Mouse (Mus musculus) MEL (cell line): ENCODE measurements around the gene Tnfrsf25. TPM values are rescaled to one million over a fixed set of nuclear protein-coding genes. Genes with fewer than 3 reads are reported as not detected.

Source experiments
- DNase-seq: peaks from one replicate; pipeline ENCODE4 v3.0.0; 2011; ENCODE audit warnings: low read depth, low spot score
- H3K27ac ChIP-seq: 2 replicates; pipeline ENCODE4 v1.5.1; 2012; ENCODE audit warnings: low read depth, mild to moderate bottlenecking, control low read depth, low read length, moderate library complexity; ENCODE audit not compliant: control insufficient read depth
- H3K27me3 ChIP-seq, 2 experiments: fragments of 150-350 bp in 1 of 2; sonication (generic) in 1 of 2; 2 replicates each; pipeline ENCODE4 v1.6.1; 2012; ENCODE audit warnings: low read length in 2 of 2, mild to moderate bottlenecking in 2 of 2, improper control_type of control experiment in 1 of 2, moderate library complexity in 1 of 2; ENCODE audit not compliant: insufficient read depth in 2 of 2, control insufficient read depth in 1 of 2
- H3K36me3 ChIP-seq, 2 experiments: 2 replicates each; pipeline ENCODE4 v1.6.1; 2012 to 2014; ENCODE audit warnings: low read length in 2 of 2, improper control_type of control experiment in 1 of 2, inconsistent platforms in 1 of 2, mild to moderate bottlenecking in 1 of 2; ENCODE audit not compliant: insufficient read depth in 2 of 2, control insufficient read depth in 1 of 2
- H3K4me1 ChIP-seq, 2 experiments: fragments of 150-350 bp in 1 of 2; sonication (generic) in 1 of 2; 2 replicates each; pipeline ENCODE4 v1.6.1; 2012; ENCODE audit warnings: low read length in 2 of 2, improper control_type of control experiment in 1 of 2, mild to moderate bottlenecking in 1 of 2; ENCODE audit not compliant: insufficient read depth in 2 of 2, control insufficient read depth in 1 of 2
- H3K4me3 ChIP-seq, 2 experiments: fragments of 150-350 bp in 1 of 2; sonication (generic) in 1 of 2; 2 replicates each; pipeline ENCODE4 v1.5.1; 2012; ENCODE audit warnings: low read depth in 2 of 2, low read length in 2 of 2, mild to moderate bottlenecking in 2 of 2, moderate library complexity in 2 of 2, control low read depth in 1 of 2, improper control_type of control experiment in 1 of 2; ENCODE audit not compliant: control insufficient read depth in 1 of 2, insufficient read depth in 1 of 2
- H3K79me2 ChIP-seq: 2 replicates; pipeline ENCODE4 v1.6.1; 2012; ENCODE audit warnings: mild to moderate bottlenecking, low read length, moderate library complexity; ENCODE audit not compliant: control insufficient read depth, poor library complexity, insufficient read depth
- H3K9ac ChIP-seq: 2 replicates; pipeline ENCODE4 v1.6.1; 2012; ENCODE audit warnings: low read depth, mild to moderate bottlenecking, control low read depth, low read length, moderate library complexity; ENCODE audit not compliant: control insufficient read depth, poor library complexity, severe bottlenecking
- H3K9me3 ChIP-seq: fragments of 150-350 bp; sonication (generic); replicated peaks from 2 replicates; pipeline ENCODE4 v1.6.1; 2012; ENCODE audit warnings: mild to moderate bottlenecking, low read length, improper control_type of control experiment, moderate library complexity; ENCODE audit not compliant: insufficient read depth
- BHLHE40 ChIP-seq: IDR thresholded peaks from 2 replicates; pipeline ENCODE4 v1.6.1; 2012; ENCODE audit warnings: low read depth, mild to moderate bottlenecking, inconsistent platforms, low read length, improper control_type of control experiment, borderline replicate concordance
- CHD1 ChIP-seq: IDR thresholded peaks from 2 replicates; pipeline ENCODE4 v1.6.1; 2012; ENCODE audit warnings: low read depth, mild to moderate bottlenecking, inconsistent platforms, low read length, improper control_type of control experiment
- CHD2 ChIP-seq: IDR thresholded peaks from 2 replicates; pipeline ENCODE4 v1.6.1; 2011; ENCODE audit warnings: low read length, improper control_type of control experiment
- CTCF ChIP-seq, 3 experiments: IDR thresholded peaks in 2 of 3; conservative IDR thresholded peaks in 1 of 3; 2 replicates each; pipeline ENCODE4 v1.5.1; 2011 to 2012; ENCODE audit warnings: low read length in 3 of 3, low read depth in 2 of 3, mild to moderate bottlenecking in 2 of 3, improper control_type of control experiment in 1 of 3, inconsistent platforms in 1 of 3, mixed read lengths in 1 of 3, moderate library complexity in 1 of 3; ENCODE audit not compliant: control insufficient read depth in 1 of 3, insufficient read depth in 1 of 3, poor library complexity in 1 of 3, severe bottlenecking in 1 of 3
- E2F4 ChIP-seq: IDR thresholded peaks from 2 replicates; pipeline ENCODE4 v1.6.1; 2011; ENCODE audit warnings: low read depth, low read length, improper control_type of control experiment, borderline replicate concordance
- ELF1 ChIP-seq: IDR thresholded peaks from 2 replicates; pipeline ENCODE4 v1.6.1; 2014; ENCODE audit warnings: low read depth, mild to moderate bottlenecking, inconsistent platforms, low read length, improper control_type of control experiment, moderate library complexity
- HCFC1 ChIP-seq: IDR thresholded peaks from 2 replicates; pipeline ENCODE4 v1.6.1; 2012; ENCODE audit warnings: low read depth, mild to moderate bottlenecking, inconsistent platforms, low read length, improper control_type of control experiment, moderate library complexity
- JUND ChIP-seq: IDR thresholded peaks from 2 replicates; pipeline ENCODE4 v1.6.1; 2011; ENCODE audit warnings: low read depth, mild to moderate bottlenecking, improper control_type of control experiment, low read length
- KAT2A ChIP-seq: conservative IDR thresholded peaks from 2 replicates; pipeline ENCODE4 v1.6.1; 2012; ENCODE audit warnings: low read depth, low read length, improper control_type of control experiment, inconsistent platforms
- MAFK ChIP-seq: IDR thresholded peaks from 2 replicates; pipeline ENCODE4 v1.6.1; 2011; ENCODE audit warnings: low read depth, mild to moderate bottlenecking, low read length, improper control_type of control experiment, borderline replicate concordance
- MAX ChIP-seq: IDR thresholded peaks from 2 replicates; pipeline ENCODE4 v1.6.1; 2011; ENCODE audit warnings: low read length, improper control_type of control experiment
- MAZ ChIP-seq: IDR thresholded peaks from 2 replicates; pipeline ENCODE4 v1.6.1; 2012; ENCODE audit warnings: low read depth, mild to moderate bottlenecking, inconsistent platforms, low read length, improper control_type of control experiment
- MEF2A ChIP-seq: IDR thresholded peaks from 2 replicates; pipeline ENCODE4 v1.6.1; 2014; ENCODE audit warnings: low read depth, mild to moderate bottlenecking, inconsistent platforms, low read length, improper control_type of control experiment; ENCODE audit not compliant: poor library complexity, insufficient replicate concordance, severe bottlenecking; ENCODE audit errors: extremely low read depth
- MXI1 ChIP-seq: IDR thresholded peaks from 2 replicates; pipeline ENCODE4 v1.6.1; 2011; ENCODE audit warnings: mild to moderate bottlenecking, low read depth, low read length, improper control_type of control experiment
- NELFE ChIP-seq: IDR thresholded peaks from 2 replicates; pipeline ENCODE4 v1.6.1; 2011; ENCODE audit warnings: low read depth, low read length, improper control_type of control experiment
- POLR2AphosphoS2 ChIP-seq: IDR thresholded peaks from 2 replicates; pipeline ENCODE4 v1.6.1; 2011; ENCODE audit warnings: low read length, improper control_type of control experiment
- RAD21 ChIP-seq: IDR thresholded peaks from 2 replicates; pipeline ENCODE4 v1.6.1; 2011; ENCODE audit warnings: mild to moderate bottlenecking, low read depth, low read length, improper control_type of control experiment
- SIN3A ChIP-seq: IDR thresholded peaks from 2 replicates; pipeline ENCODE4 v1.6.1; 2012; ENCODE audit warnings: low read length, improper control_type of control experiment, inconsistent platforms
- TAL1 ChIP-seq: IDR thresholded peaks from 2 replicates; pipeline ENCODE4 v1.6.1; 2012; ENCODE audit warnings: mild to moderate bottlenecking, inconsistent platforms, low read length, moderate library complexity, mixed read lengths
- UBTF ChIP-seq: IDR thresholded peaks from 2 replicates; pipeline ENCODE4 v1.6.1; 2012; ENCODE audit warnings: low read depth, mild to moderate bottlenecking, inconsistent platforms, low read length, improper control_type of control experiment, moderate library complexity, borderline replicate concordance; ENCODE audit not compliant: insufficient read depth
- USF2 ChIP-seq, 2 experiments: IDR thresholded peaks; 2 replicates each; pipeline ENCODE4 v1.6.1; 2011 to 2012; ENCODE audit warnings: improper control_type of control experiment in 2 of 2, low read length in 2 of 2, borderline replicate concordance in 1 of 2, inconsistent platforms in 1 of 2, low read depth in 1 of 2, mild to moderate bottlenecking in 1 of 2; ENCODE audit not compliant: insufficient read depth in 1 of 2
- ZC3H11A ChIP-seq: IDR thresholded peaks from 2 replicates; pipeline ENCODE4 v1.6.1; 2012; ENCODE audit warnings: low read depth, mild to moderate bottlenecking, inconsistent platforms, low read length, improper control_type of control experiment
- ZNF384 ChIP-seq: IDR thresholded peaks from 2 replicates; pipeline ENCODE4 v1.6.1; 2012; ENCODE audit warnings: low read depth, mild to moderate bottlenecking, inconsistent platforms, low read length, improper control_type of control experiment
- polyA plus RNA-seq, 2 experiments: library from polyadenylated mRNA; stranded (reverse) in 1 of 2; unstranded in 1 of 2; fragments of >175 nt in 1 of 2; fragments of >200 nt in 1 of 2; gene quantifications; 2 replicates each; pipeline versions ENCODE4 v1.2.1 to v1.2.4; 2012; ENCODE audit warnings: low replicate concordance in 2 of 2, low read depth in 1 of 2; ENCODE audit not compliant: insufficient read length in 2 of 2, insufficient read depth in 1 of 2, missing spikeins in 1 of 2
- total RNA-seq: library from RNA; depleted of rRNA; stranded (reverse); fragments of 300-350 nt; gene quantifications from 2 replicates; pipeline ENCODE4 v1.2.3, GENCODE M21; 2012

Tnfrsf25 gene
- total and polyA plus RNA-seq, 3 experiments: 0.97 to 1.1 TPM; not detected in 1

DNA sequence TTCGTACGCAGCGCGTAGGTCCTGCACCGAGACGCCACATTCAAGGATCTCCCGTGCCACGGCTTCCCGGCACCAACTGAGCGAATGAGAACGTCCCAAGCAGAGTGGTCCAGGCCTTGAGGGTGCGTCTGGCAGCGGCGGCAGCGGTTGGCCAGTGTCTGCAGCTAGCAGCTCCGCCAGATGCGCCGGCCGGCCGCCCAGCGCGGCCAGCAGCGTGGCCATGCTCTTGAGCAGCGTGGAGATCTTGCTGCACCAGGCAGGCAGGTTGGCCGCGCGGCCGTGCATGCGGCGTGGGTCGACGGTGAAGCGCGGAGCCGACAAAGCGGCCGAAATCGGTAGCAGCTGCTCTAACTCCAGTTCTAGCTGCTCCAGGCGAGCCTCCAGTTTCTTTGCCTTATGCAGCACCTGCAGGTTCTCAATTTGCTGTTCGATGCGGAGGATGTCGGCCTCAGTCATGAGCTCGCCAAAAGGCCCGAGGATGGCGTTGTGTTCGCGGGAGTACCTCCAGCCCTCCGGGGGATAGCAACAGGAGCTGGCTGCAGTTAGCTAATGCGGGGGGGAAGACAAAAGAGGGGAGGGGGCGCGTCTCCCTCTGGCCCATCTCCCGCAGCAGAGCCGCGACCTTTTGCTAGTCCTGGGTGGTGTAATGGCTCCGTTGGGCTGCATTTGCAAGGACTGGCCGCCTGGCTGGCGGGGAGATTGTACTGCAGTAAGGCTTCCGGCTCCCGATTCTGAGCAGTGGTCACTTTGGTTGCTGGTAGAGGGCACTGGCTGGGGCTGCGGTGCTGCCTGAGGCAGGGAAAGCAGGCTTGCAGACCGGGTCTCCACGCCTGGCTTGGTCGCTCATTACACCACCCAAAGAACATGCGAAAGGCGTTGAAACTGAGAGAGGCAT is 10.5 kb downstream of the Tnfrsf25 start (continued):
- no peak for TF ChIP-seq JUND

DNA sequence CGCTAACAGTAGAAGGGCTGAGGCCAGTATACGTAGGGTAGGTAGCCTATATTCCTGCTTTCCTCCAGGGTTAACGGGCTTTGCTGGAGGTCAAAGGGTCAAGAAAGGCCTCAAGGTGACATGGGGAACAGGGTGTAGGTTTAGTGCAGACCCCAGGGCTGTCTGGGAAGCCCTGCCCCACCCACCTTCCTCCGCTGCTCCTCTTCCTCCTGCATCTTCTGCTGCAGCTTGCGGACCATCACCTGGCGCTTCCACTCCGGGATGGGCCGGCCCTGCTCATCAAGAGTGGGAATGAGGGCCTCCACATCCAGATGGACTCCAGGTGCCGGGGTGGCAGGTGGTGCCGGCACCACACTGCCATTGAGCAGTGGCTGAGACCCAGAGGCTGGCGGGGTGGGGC is 12.2 kb downstream of the Tnfrsf25 start:
- H3K36me3 ChIP-seq: no peaks in the 10 kb centered on the region
- H3K79me2 ChIP-seq: no peaks in the 10 kb centered on the region; the same call in 1 of the 2 replicates
- H3K4me3 ChIP-seq: no peak overlapping the region
- H3K27ac ChIP-seq: no peak overlapping the region
- H3K9me3 ChIP-seq: no peaks in the 10 kb centered on the region
- H3K4me1 ChIP-seq: no peaks in the 10 kb centered on the region
- H3K9ac ChIP-seq: no peak overlapping the region
- no peaks in the 10 kb centered on the region for H3K27me3 ChIP-seq
- DNase-seq: no peak
- no peak for TF ChIP-seq NELFE
- TF ChIP-seq CHD2: no peak
- no peak for TF ChIP-seq CHD1
- no peak for TF ChIP-seq CTCF (IDR thresholded peaks at IDR 0.05 in 2 of 3, conservative IDR thresholded peaks at IDR 0.05 in 1 of 3; ENCODE audit: control insufficient read depth in 1 of 3, insufficient read depth in 1 of 3, low read depth in 2 of 3, low read length in 3 of 3, poor library complexity in 1 of 3, severe bottlenecking in 1 of 3)
- TF ChIP-seq JUND: no peak
- no peak for TF ChIP-seq MAZ
- no peak for TF ChIP-seq USF2 (IDR thresholded peaks at IDR 0.05; ENCODE audit: borderline replicate concordance in 1 of 2, insufficient read depth in 1 of 2, low read depth in 1 of 2, low read length in 2 of 2)
- TF ChIP-seq ZNF384: no peak
- no peak for TF ChIP-seq KAT2A
- no peak for TF ChIP-seq UBTF
- no peak for TF ChIP-seq TAL1
- TF ChIP-seq MAFK: no peak
- TF ChIP-seq MEF2A: no peak
- TF ChIP-seq ZC3H11A: no peak
- TF ChIP-seq MAX: no peak
- no peak for TF ChIP-seq HCFC1
- no peak for TF ChIP-seq RAD21
- no peak for TF ChIP-seq E2F4

DNA sequence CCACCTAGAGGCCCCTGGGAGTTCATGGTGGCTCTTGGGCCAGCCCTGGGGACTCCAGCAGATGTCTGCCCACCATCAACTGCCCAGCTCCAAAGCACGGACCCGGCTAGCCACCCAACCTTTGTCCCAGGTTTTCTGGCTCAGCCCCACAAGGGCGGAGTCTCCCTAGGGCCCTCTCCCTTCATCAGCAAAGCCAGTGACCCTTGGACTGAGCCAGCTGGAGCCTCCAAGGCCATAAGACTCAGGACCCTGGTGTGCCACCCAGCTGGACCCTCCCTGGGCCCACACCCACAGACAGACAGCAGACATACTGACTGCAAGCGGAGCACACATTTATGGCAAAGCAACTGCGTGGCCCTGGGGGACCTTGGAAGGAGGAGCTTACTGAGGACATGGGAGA is 13.1 kb downstream of the Tnfrsf25 start:
- Histone ChIP-seq H3K27ac (no peak overlapping the region), H3K79me2 (no peaks in the 10 kb centered on the region; the same call in 1 of the 2 replicates), H3K36me3 (no peaks in the 10 kb centered on the region), H3K4me1 (no peaks in the 10 kb centered on the region), H3K9me3 (no peaks in the 10 kb centered on the region), H3K9ac (no peak overlapping the region), H3K27me3 (no peaks in the 10 kb centered on the region), H3K4me3 (no peak overlapping the region)
- no peak for DNase-seq
- TF ChIP-seq E2F4 (no peak), POLR2AphosphoS2 (no peak), SIN3A (no peak), HCFC1 (no peak), MAZ (no peak), KAT2A (no peak), ELF1 (no peak), JUND (no peak), MXI1 (no peak), CHD2 (no peak), ZNF384 (no peak), BHLHE40 (no peak)
